Mouse (Mus musculus) midbrain, embryonic 10.5 days (tissue): ENCODE results near the gene Gtf2ird1. TPM values are rescaled to one million over a fixed set of nuclear protein-coding genes. Genes with fewer than 3 reads are reported as not detected.

Experiments
- DNase-seq: peaks from one replicate; pipeline ENCODE4 v3.0.0-alpha.2; 2017; ENCODE audit warnings: low spot score
- H3K27ac ChIP-seq: fragments of 300-500 bp; sonication (generic); replicated peaks from 2 replicates; pipeline ENCODE4 v1.5.1; 2016; ENCODE audit warnings: mild to moderate bottlenecking
- H3K27me3 ChIP-seq: fragments of 300-500 bp; sonication (generic); 2 replicates; pipeline ENCODE4 v1.6.1; 2016; ENCODE audit warnings: low read depth, mild to moderate bottlenecking; ENCODE audit not compliant: poor library complexity, severe bottlenecking
- H3K36me3 ChIP-seq: fragments of 300-500 bp; sonication (generic); 2 replicates; pipeline ENCODE4 v1.6.1; 2016; ENCODE audit warnings: mild to moderate bottlenecking, moderate library complexity
- H3K4me1 ChIP-seq: fragments of 300-500 bp; sonication (generic); 2 replicates; pipeline ENCODE4 v1.6.1; 2016
- H3K4me3 ChIP-seq: fragments of 300-500 bp; sonication (generic); 2 replicates; pipeline ENCODE4 v1.5.1; 2016; ENCODE audit warnings: mild to moderate bottlenecking, moderate library complexity
- H3K9me3 ChIP-seq: fragments of 300-500 bp; sonication (generic); replicated peaks from 2 replicates; pipeline ENCODE4 v1.6.1; 2016; ENCODE audit warnings: mild to moderate bottlenecking
- WGBS: fragments of 180-500 bp; shearing (Covaris S2); methylation state at CpG from one replicate; pipeline ENCODE4 v1.1.7; 2016; 5-methylcytosine and 5-hydroxymethylcytosine counted together
- polyA plus RNA-seq: library from polyadenylated mRNA; unstranded; fragments of >200 nt; fragmentation: Nextera tagmentation; extraction: Ambion mirVana; gene quantifications from 2 replicates; pipeline ENCODE4 v1.2.1, GENCODE M21; 2016

Gtf2ird1 gene
- polyA plus RNA-seq, 1 experiment from 2014 or later: 96.4 TPM

DNA sequence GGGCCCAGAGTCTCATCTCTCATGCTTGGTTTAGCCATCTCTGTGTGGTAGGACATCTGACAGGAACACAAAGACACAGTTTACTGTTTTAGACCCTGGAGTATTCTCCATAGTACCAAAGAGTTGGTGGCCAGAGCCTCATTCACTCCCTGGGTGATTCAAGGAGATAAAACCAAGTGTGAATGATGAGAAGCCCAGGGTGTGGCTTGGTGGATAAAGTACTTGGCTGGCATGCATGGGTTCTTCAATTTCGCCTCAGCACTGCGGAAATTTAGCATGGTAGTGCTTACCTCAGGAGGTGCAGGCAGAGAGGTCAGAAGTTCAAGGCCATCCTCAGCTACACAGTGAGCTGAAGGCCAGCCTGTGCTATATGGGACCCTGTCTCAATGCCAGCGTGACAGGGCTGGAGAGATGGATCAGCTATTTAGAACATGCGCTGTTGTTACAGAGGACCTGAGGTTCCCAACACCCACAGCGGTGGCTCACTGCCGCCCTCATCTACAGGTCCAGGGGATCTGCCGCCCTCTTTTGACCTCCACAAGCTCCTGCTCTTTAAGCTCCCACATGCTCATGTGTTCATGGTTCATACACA lies 13.1 kb upstream of the Gtf2ird1 start:
- no peak for DNase-seq
- H3K27ac ChIP-seq: no peak overlapping the region; the same call in 1 of the 2 replicates

DNA sequence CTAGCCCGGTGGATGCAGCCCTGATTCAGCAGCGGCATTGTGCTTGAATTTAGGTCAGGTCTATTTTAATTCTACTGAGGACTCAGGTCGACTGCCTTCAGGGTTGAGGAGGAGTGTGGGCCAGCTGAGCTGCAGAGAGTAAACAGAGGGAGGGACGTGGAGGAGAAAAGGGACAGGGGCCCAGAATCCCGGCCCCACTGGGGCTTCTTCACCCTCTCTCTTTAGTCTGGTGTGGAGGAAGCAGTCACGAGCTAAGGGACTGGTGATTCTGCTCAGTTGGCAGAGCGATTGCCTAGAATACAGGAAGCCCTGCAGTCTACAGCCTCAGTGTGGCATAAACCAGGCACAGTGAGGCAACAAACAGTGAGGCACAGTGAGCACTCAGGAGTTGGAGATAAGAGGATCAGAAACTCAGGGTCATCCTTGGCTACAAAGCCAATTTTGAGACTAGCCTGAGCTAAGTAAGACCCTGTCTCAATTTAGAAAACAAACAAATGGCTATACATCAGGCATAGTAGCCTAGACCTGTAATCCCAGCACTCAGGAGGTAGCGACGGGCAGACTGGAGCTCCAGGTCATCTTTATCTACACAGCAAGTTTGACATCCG lies 11.7 kb upstream of the Gtf2ird1 start:
- peaks cover 26% of the 10 kb centered on the region for H3K4me1 ChIP-seq
- H3K4me3 ChIP-seq: no peak overlapping the region
- no peaks in the 10 kb centered on the region for H3K27me3 ChIP-seq
- H3K9me3 ChIP-seq: no peaks in the 10 kb centered on the region
- 71% methylated on average over 10 of the region's 10 CpGs for WGBS
- 0 out of 2 replicates have a peak overlapping the region, but pooled peaks have one; percentile 39 for H3K27ac ChIP-seq
- DNase-seq: no peak
- no peaks in the 10 kb centered on the region for H3K36me3 ChIP-seq

More for the DNA sequence above, 13.1 kb upstream of the Gtf2ird1 start:
- Histone ChIP-seq H3K9me3 (no peaks in the 10 kb centered on the region), H3K4me1 (peaks cover 26% of the 10 kb centered on the region), H3K27me3 (no peaks in the 10 kb centered on the region), H3K4me3 (no peak overlapping the region), H3K36me3 (no peaks in the 10 kb centered on the region)
- 83% methylated on average over 7 of the region's 7 CpGs for WGBS

DNA sequence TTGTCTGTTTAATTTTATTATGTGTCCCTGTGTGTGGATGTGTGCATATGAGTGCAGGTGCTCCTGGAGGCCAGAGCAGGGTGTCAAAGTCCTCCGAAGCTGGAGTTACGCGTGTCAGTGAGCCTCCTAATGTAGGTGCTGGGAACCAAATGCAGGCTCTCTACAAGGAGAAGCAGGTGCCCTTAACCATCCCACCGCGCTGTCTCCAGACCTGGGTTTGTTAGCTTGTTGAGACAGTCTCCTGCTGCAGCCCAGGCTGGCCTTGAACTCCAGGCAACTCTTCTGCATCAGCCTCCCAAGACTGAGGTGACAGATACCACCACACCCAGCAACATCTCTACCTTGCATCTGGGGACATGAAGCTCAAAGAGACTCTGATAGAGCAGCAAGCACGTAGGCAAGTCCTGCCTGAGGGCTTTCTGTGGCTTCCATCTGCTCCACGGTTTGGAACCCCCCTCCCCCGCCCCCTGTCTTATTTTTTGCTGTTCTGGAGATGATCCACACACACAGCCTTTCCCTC lies 10.6 kb upstream of the Gtf2ird1 start:
- 68% methylated on average over 8 of the region's 8 CpGs for WGBS
- no peaks in the 10 kb centered on the region for H3K36me3 ChIP-seq
- no peaks in the 10 kb centered on the region for H3K27me3 ChIP-seq
- peak overlapping the region; percentile 70 for H3K27ac ChIP-seq
- H3K4me1 ChIP-seq: peaks cover 26% of the 10 kb centered on the region
- H3K9me3 ChIP-seq: no peaks in the 10 kb centered on the region
- peak; percentile 21 for DNase-seq
- H3K4me3 ChIP-seq: 0 out of 2 replicates have a peak overlapping the region, but pooled peaks have one; percentile 28

DNA sequence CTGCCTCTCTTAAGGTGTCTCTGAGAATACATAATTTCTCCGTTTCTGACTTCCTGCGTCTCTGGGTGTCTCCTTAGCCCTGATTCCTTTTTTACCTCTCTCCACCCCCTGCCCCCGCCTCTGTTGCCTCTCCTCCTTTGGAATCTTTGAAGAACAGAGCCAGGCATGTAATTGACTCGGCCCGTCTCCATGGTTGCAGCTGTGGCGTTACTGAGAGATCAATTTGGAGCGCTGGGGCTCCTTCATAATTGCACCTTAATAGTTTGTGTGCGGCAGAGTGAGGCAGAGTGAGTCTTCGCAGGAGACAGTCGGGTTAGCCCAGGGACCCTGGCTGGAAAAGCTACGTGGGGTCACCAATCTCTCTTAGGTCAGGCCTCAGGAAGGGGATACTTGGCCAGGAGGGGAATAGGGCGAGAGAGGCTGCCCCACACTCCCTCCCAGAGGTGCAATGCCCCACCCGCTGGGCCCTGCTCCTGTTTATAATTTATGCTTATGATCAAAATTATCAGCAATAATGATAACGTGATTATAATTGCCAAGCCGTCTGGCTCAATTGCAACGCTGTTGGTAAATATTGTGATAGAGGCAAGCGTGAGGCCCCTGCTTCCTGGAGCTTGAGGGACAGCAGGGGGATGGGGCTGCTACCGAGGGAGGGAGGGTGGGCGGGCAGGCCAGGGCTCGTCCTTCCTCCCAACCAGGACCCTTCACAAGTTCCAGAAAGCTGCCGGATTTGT lies 9.9 kb upstream of the Gtf2ird1 start:
- peak overlapping the region; percentile 70 for H3K27ac ChIP-seq
- WGBS: 27% methylated on average over 21 of the region's 21 CpGs
- H3K36me3 ChIP-seq: no peaks in the 10 kb centered on the region
- H3K27me3 ChIP-seq: no peaks in the 10 kb centered on the region
- no peaks in the 10 kb centered on the region for H3K9me3 ChIP-seq
- DNase-seq: peak; percentile 50
- peaks cover 28% of the 10 kb centered on the region for H3K4me1 ChIP-seq
- H3K4me3 ChIP-seq: peak overlapping the region; percentile 28; the same call in 1 of the 2 replicates

DNA sequence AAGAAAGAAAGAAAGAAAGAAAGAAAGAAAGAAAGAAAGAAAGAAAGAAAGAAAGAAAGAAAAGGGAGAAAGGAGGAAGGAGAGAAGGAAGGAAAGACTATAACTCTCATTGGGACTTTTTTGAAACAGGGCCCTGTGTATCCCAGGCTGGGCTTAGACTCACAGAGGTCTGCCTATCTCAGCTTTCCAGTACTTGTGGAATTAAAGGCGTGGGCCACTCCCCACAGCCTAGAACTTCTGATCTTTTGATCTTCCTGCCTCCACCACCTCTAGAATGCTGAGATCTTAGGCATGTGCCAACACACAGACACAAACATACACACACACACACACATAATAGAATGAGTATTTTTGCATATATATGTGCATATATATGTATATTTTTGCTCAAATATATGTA lies 8.7 kb upstream of the Gtf2ird1 start:
- H3K27ac ChIP-seq: no peak overlapping the region

DNA sequence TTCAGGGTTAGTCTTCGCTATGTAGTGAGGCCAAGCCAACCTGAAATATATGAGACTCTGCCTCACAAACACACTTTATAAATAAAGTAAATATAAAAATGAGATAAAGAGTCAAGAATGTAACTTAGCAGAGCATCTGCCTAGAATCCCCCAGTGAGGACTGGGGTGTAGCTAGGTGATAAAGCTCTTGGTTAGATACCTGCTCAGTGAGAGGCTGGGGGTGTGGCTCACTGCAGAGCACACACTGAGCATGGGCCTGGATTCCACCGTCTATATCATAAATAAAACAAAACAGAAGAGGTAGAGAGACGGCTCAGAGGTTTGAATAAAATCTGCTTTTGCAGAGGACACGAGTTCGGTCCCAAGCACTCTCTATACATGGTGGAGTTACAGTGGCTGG lies 7.7 kb upstream of the Gtf2ird1 start:
- no peak for DNase-seq
- H3K4me3 ChIP-seq: no peak overlapping the region
- WGBS: 94% methylated on average over 5 of the region's 5 CpGs
- H3K27ac ChIP-seq: no peak overlapping the region
- H3K4me1 ChIP-seq: peaks cover 32% of the 10 kb centered on the region
- no peaks in the 10 kb centered on the region for H3K9me3 ChIP-seq
- no peaks in the 10 kb centered on the region for H3K36me3 ChIP-seq
- no peaks in the 10 kb centered on the region for H3K27me3 ChIP-seq

More for the DNA sequence above, 8.7 kb upstream of the Gtf2ird1 start:
- H3K4me1 ChIP-seq: peaks cover 32% of the 10 kb centered on the region
- H3K9me3 ChIP-seq: no peaks in the 10 kb centered on the region
- 83% methylated on average over 1 of the region's 1 CpGs for WGBS
- DNase-seq: no peak
- H3K36me3 ChIP-seq: no peaks in the 10 kb centered on the region
- no peaks in the 10 kb centered on the region for H3K27me3 ChIP-seq
- no peak overlapping the region for H3K4me3 ChIP-seq

DNA sequence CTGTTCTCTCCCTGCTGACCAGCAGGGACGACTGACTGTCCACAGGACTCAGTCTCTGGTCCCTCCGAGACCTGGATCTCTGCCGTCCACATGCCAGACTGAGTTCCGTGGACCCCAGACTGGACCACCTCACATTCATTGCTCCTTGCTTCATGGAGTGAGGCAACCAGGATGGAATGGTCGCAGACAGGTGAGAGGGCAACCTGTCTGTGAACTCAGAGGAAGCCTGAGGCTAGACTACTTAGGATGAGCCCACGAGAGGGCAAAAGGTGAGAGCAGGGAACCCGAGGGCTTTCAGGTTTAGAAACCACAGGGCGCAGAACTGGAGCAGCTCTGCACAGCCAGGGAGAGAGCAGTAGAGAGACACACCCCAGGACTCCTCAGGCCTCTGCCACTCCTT lies 6.2 kb upstream of the Gtf2ird1 start:
- WGBS: 80% methylated on average over 8 of the region's 8 CpGs
- Histone ChIP-seq H3K4me1 (peaks cover 22% of the 10 kb centered on the region), H3K9me3 (no peaks in the 10 kb centered on the region), H3K27me3 (no peaks in the 10 kb centered on the region), H3K36me3 (no peaks in the 10 kb centered on the region), H3K27ac (0 out of 2 replicates have a peak overlapping the region, but pooled peaks have one; percentile 6), H3K4me3 (no peak overlapping the region)
- DNase-seq: no peak

DNA sequence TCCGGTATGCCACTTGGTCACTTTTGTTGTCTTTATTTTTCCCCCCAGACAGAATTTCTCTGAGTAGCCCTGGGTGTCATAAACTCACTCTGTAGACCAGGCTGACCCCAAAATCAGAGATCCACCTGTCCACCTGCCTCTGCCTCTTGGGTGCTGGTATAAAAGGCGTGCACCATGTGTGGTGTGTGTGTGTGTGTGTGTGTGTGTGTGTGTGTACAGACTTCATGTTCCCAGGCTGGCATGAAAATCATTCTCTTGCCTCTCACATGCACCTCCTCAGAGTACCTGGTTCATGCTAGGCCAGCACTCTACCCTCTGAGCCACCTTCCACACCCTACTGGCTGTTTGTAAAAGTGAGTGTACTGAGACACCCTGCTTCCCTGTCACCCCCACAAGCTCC lies 5.8 kb upstream of the Gtf2ird1 start:
- Histone ChIP-seq H3K27ac (0 out of 2 replicates have a peak overlapping the region, but pooled peaks have one; percentile 6), H3K4me1 (peaks cover 22% of the 10 kb centered on the region), H3K36me3 (no peaks in the 10 kb centered on the region), H3K4me3 (no peak overlapping the region), H3K27me3 (no peaks in the 10 kb centered on the region), H3K9me3 (no peaks in the 10 kb centered on the region)
- no peak for DNase-seq
- 80% methylated on average over 2 of the region's 2 CpGs for WGBS

DNA sequence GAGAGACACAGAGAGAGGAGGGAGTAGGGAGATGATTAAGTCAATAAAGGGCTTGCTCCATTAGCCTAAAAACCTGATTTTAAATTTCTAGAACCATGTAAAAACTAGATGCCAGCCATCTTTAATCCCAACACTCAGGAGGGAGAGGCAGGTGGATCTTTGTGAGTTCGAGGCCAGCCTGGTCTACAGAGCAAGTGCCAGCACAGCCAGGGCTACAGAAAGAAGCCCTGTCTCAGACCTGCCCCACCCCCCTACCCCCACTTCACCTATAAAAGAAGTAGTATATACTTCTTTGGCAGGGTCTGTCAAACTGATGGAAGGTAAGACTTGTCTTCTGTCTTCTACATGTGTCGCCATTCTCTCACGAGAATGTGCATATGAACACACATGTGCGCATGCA lies 4.0 kb upstream of the Gtf2ird1 start:
- H3K4me3 ChIP-seq: no peak overlapping the region
- H3K36me3 ChIP-seq: no peaks in the 10 kb centered on the region
- DNase-seq: no peak
- no peaks in the 10 kb centered on the region for H3K9me3 ChIP-seq
- 92% methylated on average over 4 of the region's 4 CpGs for whole genome bisulfite sequencing
- no peak overlapping the region for H3K27ac ChIP-seq
- no peaks in the 10 kb centered on the region for H3K27me3 ChIP-seq
- H3K4me1 ChIP-seq: peaks cover 12% of the 10 kb centered on the region

DNA sequence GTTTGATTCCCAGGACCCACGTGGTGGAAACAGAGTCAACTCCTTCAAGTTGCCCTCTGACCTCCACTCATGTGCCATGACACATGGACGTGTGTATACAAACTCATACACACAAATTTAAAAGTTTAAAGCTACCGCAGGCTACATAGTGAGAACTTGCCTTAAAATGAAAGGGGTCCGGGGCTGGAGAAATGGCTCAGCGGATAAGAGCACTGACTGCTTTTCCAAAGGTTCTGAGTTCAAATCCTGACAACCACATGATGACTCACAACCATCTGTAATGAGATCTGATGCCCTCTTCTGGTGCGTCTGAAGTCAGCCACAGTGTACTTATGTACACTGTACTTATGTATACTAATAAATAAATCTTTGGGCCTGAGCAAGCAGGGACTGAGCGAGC lies 2.6 kb upstream of the Gtf2ird1 start:
- DNase-seq: no peak
- 90% methylated on average over 7 of the region's 7 CpGs for WGBS

DNA sequence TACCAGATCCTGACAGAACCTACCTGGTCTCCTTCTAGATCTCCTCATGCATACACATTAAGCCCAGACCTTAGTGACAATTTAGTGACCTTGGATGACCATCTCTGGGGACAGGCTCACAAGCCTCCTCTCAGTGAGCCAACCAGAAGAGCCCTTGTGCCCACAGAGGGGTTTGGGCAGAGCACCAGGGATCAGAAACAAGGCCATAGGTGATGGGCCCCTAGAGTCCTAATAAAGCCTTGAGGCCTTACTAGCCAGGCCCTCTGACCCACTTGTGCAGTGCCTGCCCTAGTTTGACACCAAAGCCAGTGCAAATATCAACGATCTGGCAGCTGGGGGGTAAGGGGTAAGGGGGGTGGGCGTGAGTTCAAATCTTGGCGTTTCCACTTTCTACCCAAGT lies 1.9 kb upstream of the Gtf2ird1 start:
- no peaks in the 10 kb centered on the region for H3K9me3 ChIP-seq
- H3K4me1 ChIP-seq: peaks cover 34% of the 10 kb centered on the region
- H3K27ac ChIP-seq: no peak overlapping the region
- no peak for DNase-seq
- H3K27me3 ChIP-seq: no peaks in the 10 kb centered on the region
- H3K4me3 ChIP-seq: no peak overlapping the region
- WGBS: 86% methylated on average over 3 of the region's 3 CpGs
- peaks cover 12% of the 10 kb centered on the region for H3K36me3 ChIP-seq

More for the DNA sequence above, 2.6 kb upstream of the Gtf2ird1 start:
- H3K4me3 ChIP-seq: no peak overlapping the region
- H3K36me3 ChIP-seq: peaks cover 6% of the 10 kb centered on the region; the same call in 1 of the 2 replicates
- H3K27me3 ChIP-seq: no peaks in the 10 kb centered on the region
- H3K4me1 ChIP-seq: peaks cover 27% of the 10 kb centered on the region
- H3K27ac ChIP-seq: no peak overlapping the region
- H3K9me3 ChIP-seq: no peaks in the 10 kb centered on the region

DNA sequence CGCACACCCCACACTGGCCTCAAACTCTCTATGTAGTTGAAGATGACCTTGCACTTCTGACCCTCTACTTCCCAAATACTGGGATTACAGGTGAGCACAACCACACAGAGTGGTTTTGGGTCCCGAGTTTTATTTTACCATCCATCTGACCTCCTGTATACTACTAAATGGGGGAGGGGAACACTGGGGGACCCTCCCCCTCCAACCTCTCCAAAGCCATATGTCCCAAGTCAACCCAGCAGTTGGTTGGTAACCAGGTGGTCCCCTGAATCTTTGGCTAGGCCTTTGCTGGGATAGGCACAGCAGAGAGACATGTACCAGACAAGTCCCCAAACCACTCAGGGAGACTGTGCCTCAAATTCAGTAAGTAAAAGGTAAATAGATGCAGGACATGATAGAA lies 855 bp upstream of the Gtf2ird1 start:
- H3K36me3 ChIP-seq: peaks cover 23% of the 10 kb centered on the region
- peaks cover 37% of the 10 kb centered on the region for H3K4me1 ChIP-seq
- H3K27me3 ChIP-seq: no peaks in the 10 kb centered on the region
- peaks cover 6% of the 10 kb centered on the region for H3K9me3 ChIP-seq
- H3K27ac ChIP-seq: peak overlapping the region; percentile 98; the same call in 1 of the 2 replicates
- H3K4me3 ChIP-seq: peak overlapping the region; percentile 86; the same call in 1 of the 2 replicates
- no peak for DNase-seq
- WGBS: 91% methylated on average over 2 of the region's 2 CpGs
